In genomic region chr15:22833127-22833526, GRCm38 (mm10) we compare ENCODE assay signal across 21 mouse cellular contexts.
DNase-seq lines count a peak whose midpoint lies in the region; ATAC-seq and TF ChIP-seq lines count a peak whose summit lies in the region.
"Had no signal": no experiment of that assay in that cellular context is flagged by ENCODE, and none has a peak within 500 bp of the region (broad histone marks: within the 10 kb centered on the region; RNA-seq: fewer than 3 reads in every experiment).

No protein-coding gene starts in this region.

- no peak overlapping the region for H3K4me3 ChIP-seq in liver, adult 2 months (ENCODE audit: insufficient read depth, low read depth, low read length)
- no peak overlapping the region for H3K4me3 ChIP-seq in liver, embryonic 12.5 days
- H3K4me3 ChIP-seq in MEL (ENCODE audit: control insufficient read depth in 1 of 2, insufficient read depth in 1 of 2, low read depth in 2 of 2, low read length in 2 of 2) = no peak overlapping the region
- H3K4me3 ChIP-seq in intestine, postnatal 0 days (ENCODE audit: low read depth, low read length) = no peak overlapping the region
- H3K4me3 ChIP-seq: embryonic facial prominence, embryonic 15.5 days; heart, embryonic 12.5 days; hindbrain, embryonic 10.5 days; kidney, embryonic 15.5 days; limb, embryonic 13.5 days; neural tube, embryonic 15.5 days had no signal

- H3K27ac ChIP-seq in liver, adult 2 months (replicated peaks; ENCODE audit: insufficient read depth, low read depth, low read length) = no peak overlapping the region
- H3K27ac ChIP-seq in liver, embryonic 12.5 days = no peak overlapping the region
- no peak overlapping the region for H3K27ac ChIP-seq in MEL (ENCODE audit: control insufficient read depth, low read depth, low read length)
- no peak overlapping the region for H3K27ac ChIP-seq in intestine, postnatal 0 days (ENCODE audit: low read depth, low read length)
- H3K27ac ChIP-seq: embryonic facial prominence, embryonic 15.5 days; hindbrain, embryonic 10.5 days; kidney, embryonic 15.5 days; limb, embryonic 13.5 days; liver, embryonic 14.5 days; neural tube, embryonic 15.5 days had no signal

- TF ChIP-seq EP300 in MEL (IDR thresholded peaks at IDR 0.05; ENCODE audit: low read depth in 1 of 2, low read length in 2 of 2) = no peak

- no peaks in the 10 kb centered on the region for H3K9me3 ChIP-seq in liver, embryonic 12.5 days (replicated peaks)
- no peaks in the 10 kb centered on the region for H3K9me3 ChIP-seq in MEL (replicated peaks; ENCODE audit: insufficient read depth, low read length)
- H3K9me3 ChIP-seq in intestine, postnatal 0 days (ENCODE audit: control insufficient read depth) = no peaks in the 10 kb centered on the region
- H3K9me3 ChIP-seq: embryonic facial prominence, embryonic 15.5 days; hindbrain, embryonic 10.5 days; kidney, embryonic 15.5 days; limb, embryonic 13.5 days; neural tube, embryonic 15.5 days had no signal

- H3K9ac ChIP-seq in liver, adult 2 months (ENCODE audit: low read depth, low read length) = no peak overlapping the region
- H3K9ac ChIP-seq in liver, embryonic 12.5 days = no peak overlapping the region
- no peak overlapping the region for H3K9ac ChIP-seq in MEL (ENCODE audit: control insufficient read depth, low read depth, low read length, poor library complexity, severe bottlenecking)
- no peak overlapping the region for H3K9ac ChIP-seq in intestine, postnatal 0 days (ENCODE audit: low read depth, low read length)
- H3K9ac ChIP-seq: embryonic facial prominence, embryonic 15.5 days; heart, embryonic 12.5 days; kidney, embryonic 15.5 days; limb, embryonic 13.5 days; liver, embryonic 14.5 days; neural tube, embryonic 15.5 days had no signal

- no peak for TF ChIP-seq CTCF in liver, adult 2 months (IDR thresholded peaks at IDR 0.05; ENCODE audit: low read depth, low read length)
- peak in 1 of 3 experiments; percentile 45; a peak in 2 of 6 replicates for TF ChIP-seq CTCF in MEL (IDR thresholded peaks at IDR 0.05 in 2 of 3, conservative IDR thresholded peaks at IDR 0.05 in 1 of 3; ENCODE audit: control insufficient read depth in 1 of 3, insufficient read depth in 1 of 3, low read depth in 2 of 3, low read length in 3 of 3, poor library complexity in 1 of 3, severe bottlenecking in 1 of 3)
- TF ChIP-seq CTCF in intestine, postnatal 0 days (IDR thresholded peaks at IDR 0.05; ENCODE audit: low read depth) = no peak; the same call in 1 of the 2 replicates

- H3K4me1 ChIP-seq in liver, adult 2 months (ENCODE audit: control insufficient read depth, insufficient read depth, low read length) = no peaks in the 10 kb centered on the region
- H3K4me1 ChIP-seq in liver, embryonic 12.5 days = no peaks in the 10 kb centered on the region
- no peaks in the 10 kb centered on the region for H3K4me1 ChIP-seq in MEL (ENCODE audit: control insufficient read depth in 1 of 2, insufficient read depth in 2 of 2, low read length in 2 of 2)
- no peaks in the 10 kb centered on the region for H3K4me1 ChIP-seq in intestine, postnatal 0 days (replicated peaks; ENCODE audit: control insufficient read depth, insufficient read depth, low read length)
- H3K4me1 ChIP-seq: embryonic facial prominence, embryonic 15.5 days; heart, embryonic 12.5 days; hindbrain, embryonic 10.5 days; kidney, embryonic 15.5 days; limb, embryonic 13.5 days; neural tube, embryonic 15.5 days had no signal

- ATAC-seq in frontal cortex, adult (ENCODE audit: low TSS enrichment) = 0 out of 2 replicates have a peak, but pooled peaks have one; percentile 69
- ATAC-seq in liver, embryonic 12.5 days = no peak
- ATAC-seq in intestine, postnatal 0 days = no peak

- H3K79me2 ChIP-seq in liver, adult 2 months (ENCODE audit: control insufficient read depth, insufficient read depth, low read length) = no peaks in the 10 kb centered on the region
- H3K79me2 ChIP-seq in MEL (ENCODE audit: control insufficient read depth, insufficient read depth, low read length, poor library complexity) = no peaks in the 10 kb centered on the region

- peak; percentile 57 for TF ChIP-seq RAD21 in MEL (IDR thresholded peaks at IDR 0.05; ENCODE audit: low read depth, low read length)

- H3K36me3 ChIP-seq in liver, adult 2 months (ENCODE audit: control insufficient read depth, insufficient read depth, low read length) = no peaks in the 10 kb centered on the region
- H3K36me3 ChIP-seq in liver, embryonic 12.5 days = no peaks in the 10 kb centered on the region
- H3K36me3 ChIP-seq in MEL (ENCODE audit: control insufficient read depth in 1 of 2, insufficient read depth in 2 of 2, low read length in 2 of 2) = no peaks in the 10 kb centered on the region
- H3K36me3 ChIP-seq in intestine, postnatal 0 days (ENCODE audit: control insufficient read depth, insufficient read depth) = no peaks in the 10 kb centered on the region
- H3K36me3 ChIP-seq: embryonic facial prominence, embryonic 15.5 days; heart, embryonic 12.5 days; hindbrain, embryonic 10.5 days; kidney, embryonic 15.5 days; limb, embryonic 13.5 days; neural tube, embryonic 15.5 days had no signal

- DNase-seq in frontal cortex, postnatal 36 days (ENCODE audit: low spot score in 2 of 2) = no peak
- peak; percentile 30 for DNase-seq in liver, adult 2 months (ENCODE audit: extremely low read depth, low read depth, low spot score)
- peak; percentile 9 for DNase-seq in MEL (ENCODE audit: low read depth, low spot score)
- peak; percentile 42 for DNase-seq in brain, adult 2 months (ENCODE audit: low read depth, low spot score)
- DNase-seq in thymus, postnatal 4 days = no peak
- DNase-seq: cerebellum, adult 8-10 months; gastrocnemius, postnatal 14 days; heart, adult 11 months; heart, postnatal 10 days; kidney, adult 11 months; lung, postnatal 4 days had no signal

- no peak for TF ChIP-seq POLR2A in liver, adult 2 months (IDR thresholded peaks at IDR 0.05; ENCODE audit: extremely low read depth, insufficient read depth, low read length)
- TF ChIP-seq POLR2A in MEL (IDR thresholded peaks at IDR 0.05; ENCODE audit: control insufficient read depth in 1 of 2, insufficient read depth in 1 of 2, low read depth in 1 of 2, low read length in 2 of 2, poor library complexity in 1 of 2) = no peak

- H3K4me2 ChIP-seq in liver, embryonic 12.5 days = no peak overlapping the region
- no peak overlapping the region for H3K4me2 ChIP-seq in intestine, postnatal 0 days (replicated peaks; ENCODE audit: low read depth)
- H3K4me2 ChIP-seq: embryonic facial prominence, embryonic 15.5 days; heart, embryonic 12.5 days; kidney, embryonic 15.5 days; limb, embryonic 13.5 days; neural tube, embryonic 15.5 days had no signal

- no peaks in the 10 kb centered on the region for H3K27me3 ChIP-seq in liver, adult 2 months (ENCODE audit: control insufficient read depth, insufficient read depth, low read length)
- H3K27me3 ChIP-seq in liver, embryonic 12.5 days (replicated peaks) = no peaks in the 10 kb centered on the region
- H3K27me3 ChIP-seq in MEL (ENCODE audit: control insufficient read depth in 1 of 2, insufficient read depth in 2 of 2, low read length in 2 of 2) = no peaks in the 10 kb centered on the region
- no peaks in the 10 kb centered on the region for H3K27me3 ChIP-seq in intestine, postnatal 0 days (replicated peaks; ENCODE audit: control insufficient read depth, insufficient read depth, low read length)
- H3K27me3 ChIP-seq: embryonic facial prominence, embryonic 15.5 days; heart, embryonic 12.5 days; kidney, embryonic 15.5 days; limb, embryonic 13.5 days; neural tube, embryonic 15.5 days had no signal

TF ChIP-seq in MEL, 35 proteins besides CTCF, POLR2A, EP300 and RAD21:
- TF ChIP-seq ZC3H11A (IDR thresholded peaks at IDR 0.05; ENCODE audit: low read depth, low read length) (peak; percentile 68), SMC3 (IDR thresholded peaks at IDR 0.05; ENCODE audit: low read depth, low read length) (peak; percentile 57), USF1 (IDR thresholded peaks at IDR 0.05; ENCODE audit: low read depth, low read length) (no peak), MAFK (IDR thresholded peaks at IDR 0.05; ENCODE audit: borderline replicate concordance, low read depth, low read length) (no peak)

Comparison
In these comparisons a context has a peak if more than half of its experiments do, and no peak if none do; other contexts are left out.
1. DNase-seq: peak in liver, adult 2 months (single experiment), MEL (single experiment) and brain, adult 2 months (single experiment); none in frontal cortex, postnatal 36 days (0 of 2) and thymus, postnatal 4 days (single experiment).